Mouse (Mus musculus): Measurements from ENCODE around the gene Ankrd36. TPM values are rescaled to one million over a fixed set of nuclear protein-coding genes. Genes with fewer than 3 reads are reported as not detected.
A peak's percentile ranks its signal among the peaks of the same experiment; 100 is the strongest.
"Not testable (repeated sequence)": the region's sequence is repeated elsewhere in the genome, so short reads cannot be mapped to it uniquely, and the experiment has no call there.

Ankrd36 gene
- polyA plus RNA-seq, 1 experiment from 2014 or later: not detected

GRCm38 (mm10) chr11:5543281-5543680 lies 26.2 kb upstream of the Ankrd36 start:
- no peak for ATAC-seq
- no peaks in the 10 kb centered on the region for H3K9me3 ChIP-seq (replicated peaks; ENCODE audit: control insufficient read depth, low read length, poor library complexity, severe bottlenecking)
- no peak overlapping the region for H3K4me3 ChIP-seq (ENCODE audit: low read depth, low read length)
- no peak overlapping the region for H3K27ac ChIP-seq (ENCODE audit: low read length)
- H3K9ac ChIP-seq (ENCODE audit: low read depth, low read length): no peak overlapping the region
- H3K27me3 ChIP-seq (ENCODE audit: control insufficient read depth, insufficient read depth, low read depth, low read length): no peaks in the 10 kb centered on the region
- 94% methylated on average over 1 of the region's 1 CpGs for WGBS
- no peaks in the 10 kb centered on the region for H3K36me3 ChIP-seq (ENCODE audit: control insufficient read depth, insufficient read depth, low read length)
- no peak overlapping the region for H3K4me2 ChIP-seq (ENCODE audit: low read length)
- H3K4me1 ChIP-seq (ENCODE audit: control insufficient read depth, insufficient read depth, low read length): peaks cover 26% of the 10 kb centered on the region

- H3K9ac ChIP-seq (ENCODE audit: low read depth, low read length); H3K36me3 ChIP-seq (ENCODE audit: control insufficient read depth, insufficient read depth, low read length); H3K9me3 ChIP-seq (replicated peaks; ENCODE audit: control insufficient read depth, low read length, poor library complexity, severe bottlenecking); ATAC-seq; H3K27ac ChIP-seq (ENCODE audit: low read length); H3K27me3 ChIP-seq (ENCODE audit: control insufficient read depth, insufficient read depth, low read depth, low read length); H3K4me3 ChIP-seq (ENCODE audit: low read depth, low read length); H3K4me2 ChIP-seq (ENCODE audit: low read length): not testable (repeated sequence)
- 85% methylated on average over 1 of the region's 1 CpGs for WGBS
- peaks cover 15% of the 10 kb centered on the region for H3K4me1 ChIP-seq (ENCODE audit: control insufficient read depth, insufficient read depth, low read length)
Measured at GRCm38 (mm10) chr11:5544709-5545108, 24.8 kb upstream of the Ankrd36 start.

- Histone ChIP-seq H3K9me3 (replicated peaks; ENCODE audit: control insufficient read depth, low read length, poor library complexity, severe bottlenecking) (no peaks in the 10 kb centered on the region), H3K4me2 (ENCODE audit: low read length) (no peak overlapping the region), H3K27me3 (ENCODE audit: control insufficient read depth, insufficient read depth, low read depth, low read length) (no peaks in the 10 kb centered on the region), H3K4me3 (ENCODE audit: low read depth, low read length) (no peak overlapping the region), H3K36me3 (ENCODE audit: control insufficient read depth, insufficient read depth, low read length) (no peaks in the 10 kb centered on the region), H3K9ac (ENCODE audit: low read depth, low read length) (no peak overlapping the region), H3K4me1 (ENCODE audit: control insufficient read depth, insufficient read depth, low read length) (peaks cover 13% of the 10 kb centered on the region), H3K27ac (ENCODE audit: low read length) (no peak overlapping the region)
- WGBS: 82% methylated on average over 4 of the region's 4 CpGs
- no peak for ATAC-seq
Measured at GRCm38 (mm10) chr11:5545457-5545856, 24.0 kb upstream of the Ankrd36 start.

GRCm38 (mm10) chr11:5546693-5547092 lies 22.8 kb upstream of the Ankrd36 start:
- Histone ChIP-seq H3K36me3 (ENCODE audit: control insufficient read depth, insufficient read depth, low read length) (no peaks in the 10 kb centered on the region), H3K9ac (ENCODE audit: low read depth, low read length) (no peak overlapping the region), H3K27me3 (ENCODE audit: control insufficient read depth, insufficient read depth, low read depth, low read length) (no peaks in the 10 kb centered on the region), H3K27ac (ENCODE audit: low read length) (no peak overlapping the region), H3K4me2 (ENCODE audit: low read length) (no peak overlapping the region), H3K9me3 (replicated peaks; ENCODE audit: control insufficient read depth, low read length, poor library complexity, severe bottlenecking) (no peaks in the 10 kb centered on the region), H3K4me3 (ENCODE audit: low read depth, low read length) (no peak overlapping the region), H3K4me1 (ENCODE audit: control insufficient read depth, insufficient read depth, low read length) (peaks cover 4% of the 10 kb centered on the region; the same call in 1 of the 2 replicates)
- ATAC-seq: no peak
- WGBS: 89% methylated on average over 3 of the region's 3 CpGs

GRCm38 (mm10) chr11:5551430-5551829 lies 18.1 kb upstream of the Ankrd36 start:
- no peak for ATAC-seq
- Histone ChIP-seq H3K4me3 (ENCODE audit: low read depth, low read length) (no peak overlapping the region), H3K9me3 (replicated peaks; ENCODE audit: control insufficient read depth, low read length, poor library complexity, severe bottlenecking) (no peaks in the 10 kb centered on the region), H3K4me2 (ENCODE audit: low read length) (no peak overlapping the region), H3K9ac (ENCODE audit: low read depth, low read length) (no peak overlapping the region), H3K27ac (ENCODE audit: low read length) (no peak overlapping the region), H3K4me1 (ENCODE audit: control insufficient read depth, insufficient read depth, low read length) (no peaks in the 10 kb centered on the region), H3K36me3 (ENCODE audit: control insufficient read depth, insufficient read depth, low read length) (no peaks in the 10 kb centered on the region), H3K27me3 (ENCODE audit: control insufficient read depth, insufficient read depth, low read depth, low read length) (no peaks in the 10 kb centered on the region)
- 89% methylated on average over 5 of the region's 5 CpGs for WGBS

GRCm38 (mm10) chr11:5551931-5552330 lies 17.6 kb upstream of the Ankrd36 start:
- Histone ChIP-seq H3K27me3 (ENCODE audit: control insufficient read depth, insufficient read depth, low read depth, low read length) (no peaks in the 10 kb centered on the region), H3K9me3 (replicated peaks; ENCODE audit: control insufficient read depth, low read length, poor library complexity, severe bottlenecking) (no peaks in the 10 kb centered on the region), H3K4me2 (ENCODE audit: low read length) (no peak overlapping the region), H3K4me3 (ENCODE audit: low read depth, low read length) (no peak overlapping the region), H3K4me1 (ENCODE audit: control insufficient read depth, insufficient read depth, low read length) (no peaks in the 10 kb centered on the region), H3K9ac (ENCODE audit: low read depth, low read length) (no peak overlapping the region), H3K36me3 (ENCODE audit: control insufficient read depth, insufficient read depth, low read length) (no peaks in the 10 kb centered on the region), H3K27ac (ENCODE audit: low read length) (no peak overlapping the region)
- ATAC-seq: no peak
- WGBS: 60% methylated on average over 1 of the region's 1 CpGs

GRCm38 (mm10) chr11:5560273-5560672 lies 9.2 kb upstream of the Ankrd36 start:
- H3K27me3 ChIP-seq (ENCODE audit: control insufficient read depth, insufficient read depth, low read depth, low read length): no peaks in the 10 kb centered on the region
- no peak overlapping the region for H3K4me3 ChIP-seq (ENCODE audit: low read depth, low read length)
- no peak overlapping the region for H3K9ac ChIP-seq (ENCODE audit: low read depth, low read length)
- no peaks in the 10 kb centered on the region for H3K36me3 ChIP-seq (ENCODE audit: control insufficient read depth, insufficient read depth, low read length)
- H3K4me2 ChIP-seq (ENCODE audit: low read length): no peak overlapping the region
- no peak overlapping the region for H3K27ac ChIP-seq (ENCODE audit: low read length)
- H3K9me3 ChIP-seq (replicated peaks; ENCODE audit: control insufficient read depth, low read length, poor library complexity, severe bottlenecking): no peaks in the 10 kb centered on the region
- H3K4me1 ChIP-seq (ENCODE audit: control insufficient read depth, insufficient read depth, low read length): peaks cover 5% of the 10 kb centered on the region; the same call in 1 of the 2 replicates
- 79% methylated on average over 3 of the region's 3 CpGs for WGBS
- ATAC-seq: no peak

GRCm38 (mm10) chr11:5562625-5563268 lies 6.7 kb upstream of the Ankrd36 start:
- WGBS: 22% methylated on average over 9 of the region's 9 CpGs
- Histone ChIP-seq H3K4me1 (ENCODE audit: control insufficient read depth, insufficient read depth, low read length) (peaks cover 5% of the 10 kb centered on the region; the same call in 1 of the 2 replicates), H3K4me3 (ENCODE audit: low read depth, low read length) (no peak overlapping the region), H3K36me3 (ENCODE audit: control insufficient read depth, insufficient read depth, low read length) (no peaks in the 10 kb centered on the region), H3K4me2 (ENCODE audit: low read length) (0 out of 2 replicates have a peak overlapping the region, but pooled peaks have one; percentile 6), H3K27me3 (ENCODE audit: control insufficient read depth, insufficient read depth, low read depth, low read length) (no peaks in the 10 kb centered on the region), H3K9me3 (replicated peaks; ENCODE audit: control insufficient read depth, low read length, poor library complexity, severe bottlenecking) (no peaks in the 10 kb centered on the region), H3K9ac (ENCODE audit: low read depth, low read length) (no peak overlapping the region), H3K27ac (ENCODE audit: low read length) (peak overlapping the region; percentile 28)
- ATAC-seq: no peak

GRCm38 (mm10) chr11:5563898-5564297 lies 5.6 kb upstream of the Ankrd36 start:
- no peaks in the 10 kb centered on the region for H3K9me3 ChIP-seq (replicated peaks; ENCODE audit: control insufficient read depth, low read length, poor library complexity, severe bottlenecking)
- 66% methylated on average over 6 of the region's 6 CpGs for WGBS
- H3K36me3 ChIP-seq (ENCODE audit: control insufficient read depth, insufficient read depth, low read length): no peaks in the 10 kb centered on the region
- ATAC-seq: no peak
- H3K27ac ChIP-seq (ENCODE audit: low read length): no peak overlapping the region
- H3K4me2 ChIP-seq (ENCODE audit: low read length): no peak overlapping the region
- H3K4me1 ChIP-seq (ENCODE audit: control insufficient read depth, insufficient read depth, low read length): peaks cover 5% of the 10 kb centered on the region; the same call in 1 of the 2 replicates
- H3K9ac ChIP-seq (ENCODE audit: low read depth, low read length): no peak overlapping the region
- H3K27me3 ChIP-seq (ENCODE audit: control insufficient read depth, insufficient read depth, low read depth, low read length): no peaks in the 10 kb centered on the region
- H3K4me3 ChIP-seq (ENCODE audit: low read depth, low read length): no peak overlapping the region

All from midbrain, embryonic 16.5 days (tissue).